Mouse (Mus musculus): ENCODE measurements around the gene Igfbp2. TPM values are rescaled to one million over a fixed set of nuclear protein-coding genes. Genes with fewer than 3 reads are reported as not detected.

The Igfbp2 gene
- polyA plus RNA-seq, 1 experiment from 2014 or later: 399 TPM

DNA sequence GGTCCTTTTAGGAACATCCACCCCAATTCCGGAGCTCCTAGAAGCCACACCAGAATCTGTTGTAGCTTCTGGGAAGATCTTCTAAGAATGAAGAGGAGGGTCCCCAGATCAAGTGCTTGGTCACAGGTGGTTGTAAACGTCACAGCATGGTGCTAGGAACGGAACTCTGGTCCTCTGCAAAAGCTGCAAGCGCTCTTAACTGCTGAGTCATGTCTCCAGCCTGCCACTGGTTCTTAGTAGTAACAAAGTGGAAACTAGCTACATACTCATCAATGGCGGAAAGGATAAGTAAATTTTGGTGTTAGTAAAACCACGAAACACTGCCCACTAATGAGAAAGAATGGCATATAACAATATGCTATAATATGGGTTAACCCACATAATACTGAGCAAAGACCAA lies 4.3 kb upstream of the Igfbp2 start:
- Histone ChIP-seq H3K9ac (no peak overlapping the region), H3K27ac (no peak overlapping the region), H3K4me2 (no peak overlapping the region), H3K27me3 (no peaks in the 10 kb centered on the region), H3K36me3 (no peaks in the 10 kb centered on the region), H3K4me3 (no peak overlapping the region), H3K4me1 (peaks cover 20% of the 10 kb centered on the region), H3K9me3 (no peaks in the 10 kb centered on the region)
- no peak for ATAC-seq (ENCODE audit: insufficient number of reproducible peaks, low FRiP score, low TSS enrichment, low read depth)
- WGBS: 84% methylated on average over 6 of the region's 6 CpGs

DNA sequence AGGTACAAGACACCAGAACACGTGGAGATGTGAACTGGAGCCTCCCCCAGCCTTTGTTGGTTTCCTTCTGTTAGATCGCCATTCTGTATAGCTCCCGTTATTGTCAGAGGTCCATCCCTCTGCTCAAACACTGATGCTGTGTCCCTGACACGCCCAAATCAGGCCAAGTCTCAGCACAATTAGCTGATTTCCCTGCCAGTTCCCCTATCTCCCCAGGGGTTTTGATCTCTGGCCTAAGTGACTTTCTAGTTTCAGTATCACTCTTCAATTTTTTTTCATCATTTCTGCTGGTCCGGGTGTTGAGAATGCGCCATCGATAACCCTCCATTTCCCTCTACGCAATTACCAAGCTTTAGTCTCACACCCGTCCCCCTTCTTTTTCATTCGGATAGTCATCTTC lies 1.4 kb upstream of the Igfbp2 start:
- Histone ChIP-seq H3K27me3 (no peaks in the 10 kb centered on the region), H3K4me2 (no peak overlapping the region), H3K9ac (no peak overlapping the region), H3K4me3 (no peak overlapping the region), H3K4me1 (peaks cover 40% of the 10 kb centered on the region), H3K9me3 (no peaks in the 10 kb centered on the region), H3K36me3 (no peaks in the 10 kb centered on the region), H3K27ac (no peak overlapping the region)
- ATAC-seq (ENCODE audit: insufficient number of reproducible peaks, low FRiP score, low TSS enrichment, low read depth): no peak
- WGBS: 85% methylated on average over 10 of the region's 10 CpGs

DNA sequence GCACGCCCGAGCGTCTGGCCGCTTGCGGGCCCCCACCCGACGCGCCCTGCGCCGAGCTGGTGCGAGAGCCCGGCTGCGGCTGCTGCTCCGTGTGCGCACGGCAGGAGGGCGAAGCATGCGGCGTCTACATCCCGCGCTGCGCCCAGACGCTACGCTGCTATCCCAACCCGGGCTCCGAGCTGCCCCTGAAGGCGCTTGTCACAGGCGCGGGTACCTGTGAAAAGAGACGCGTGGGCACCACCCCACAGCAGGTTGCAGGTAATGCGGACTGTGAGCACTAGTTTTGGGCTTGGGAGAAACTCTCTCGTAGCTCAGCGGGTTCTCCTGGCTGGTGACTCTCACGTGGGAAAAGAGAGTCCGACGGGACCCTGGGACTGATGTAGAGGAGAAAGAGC lies 401 bp downstream of the Igfbp2 start:
- Histone ChIP-seq H3K27ac (peak overlapping the region; percentile 47), H3K4me2 (peak overlapping the region; percentile 97), H3K36me3 (no peaks in the 10 kb centered on the region), H3K27me3 (no peaks in the 10 kb centered on the region), H3K9ac (peak overlapping the region; percentile 57), H3K4me1 (peaks cover 44% of the 10 kb centered on the region), H3K9me3 (no peaks in the 10 kb centered on the region), H3K4me3 (peak overlapping the region; percentile 61)
- under 1% methylated on average over 37 of the region's 37 CpGs for WGBS
- ATAC-seq (ENCODE audit: insufficient number of reproducible peaks, low FRiP score, low TSS enrichment, low read depth): peak; percentile 42; the same call in 1 of the 2 replicates

DNA sequence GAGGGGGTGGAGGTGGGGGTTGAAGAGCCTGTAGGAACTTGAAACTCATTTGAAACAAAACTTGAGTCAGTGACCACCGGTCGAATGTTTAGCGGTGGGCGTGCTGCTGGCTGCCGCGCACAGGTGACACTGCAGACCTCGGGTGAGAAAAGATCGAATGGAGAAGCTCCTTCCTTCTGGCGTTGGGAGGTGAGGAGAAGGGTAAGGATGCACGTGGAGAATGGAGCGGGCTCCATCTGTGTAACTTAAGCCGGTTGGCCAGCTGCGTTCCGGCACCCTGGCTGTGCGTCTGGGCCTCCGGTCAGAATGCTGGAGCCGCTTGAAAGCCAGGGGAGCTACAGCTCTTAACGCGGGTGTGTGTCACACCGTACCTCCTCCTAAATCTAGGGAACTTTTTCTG lies 983 bp downstream of the Igfbp2 start:
- Histone ChIP-seq H3K4me2 (peak overlapping the region; percentile 97), H3K4me1 (peaks cover 48% of the 10 kb centered on the region), H3K4me3 (peak overlapping the region; percentile 61), H3K27me3 (no peaks in the 10 kb centered on the region), H3K9ac (peak overlapping the region; percentile 57), H3K36me3 (no peaks in the 10 kb centered on the region; the same call in 1 of the 2 replicates), H3K9me3 (no peaks in the 10 kb centered on the region), H3K27ac (0 out of 2 replicates have a peak overlapping the region, but pooled peaks have one; percentile 47)
- 2% methylated on average over 20 of the region's 20 CpGs for WGBS
- no peak; the same call in 1 of the 2 replicates for ATAC-seq (ENCODE audit: insufficient number of reproducible peaks, low FRiP score, low TSS enrichment, low read depth)

DNA sequence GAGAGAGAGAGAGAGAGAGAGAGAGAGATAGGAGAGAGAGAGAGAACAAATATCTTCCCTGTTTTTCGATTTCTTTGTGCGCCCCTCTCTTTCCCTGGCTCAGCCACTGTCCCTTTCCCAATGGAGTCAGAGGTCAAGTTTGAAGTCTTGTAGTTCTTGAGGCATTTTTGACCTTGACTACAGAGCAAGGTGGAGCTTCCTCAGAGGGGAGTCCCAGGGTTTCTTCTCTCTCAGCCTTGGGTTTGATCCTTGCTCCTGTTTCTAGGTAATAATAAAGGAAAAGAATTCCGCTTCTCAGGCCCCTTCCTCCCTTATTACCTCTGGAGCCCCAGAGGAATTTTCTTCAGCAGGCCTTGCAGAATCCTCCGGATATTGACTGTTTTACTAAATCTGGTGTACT lies 1.6 kb downstream of the Igfbp2 start:
- H3K4me3 ChIP-seq: peak overlapping the region; percentile 61
- no peaks in the 10 kb centered on the region; the same call in 1 of the 2 replicates for H3K36me3 ChIP-seq
- peaks cover 48% of the 10 kb centered on the region for H3K4me1 ChIP-seq
- peak overlapping the region; percentile 33 for H3K9ac ChIP-seq
- no peaks in the 10 kb centered on the region for H3K27me3 ChIP-seq
- 18% methylated on average over 4 of the region's 4 CpGs for WGBS
- H3K4me2 ChIP-seq: peak overlapping the region; percentile 97
- no peak for ATAC-seq (ENCODE audit: insufficient number of reproducible peaks, low FRiP score, low TSS enrichment, low read depth)
- H3K27ac ChIP-seq: no peak overlapping the region
- H3K9me3 ChIP-seq: no peaks in the 10 kb centered on the region

DNA sequence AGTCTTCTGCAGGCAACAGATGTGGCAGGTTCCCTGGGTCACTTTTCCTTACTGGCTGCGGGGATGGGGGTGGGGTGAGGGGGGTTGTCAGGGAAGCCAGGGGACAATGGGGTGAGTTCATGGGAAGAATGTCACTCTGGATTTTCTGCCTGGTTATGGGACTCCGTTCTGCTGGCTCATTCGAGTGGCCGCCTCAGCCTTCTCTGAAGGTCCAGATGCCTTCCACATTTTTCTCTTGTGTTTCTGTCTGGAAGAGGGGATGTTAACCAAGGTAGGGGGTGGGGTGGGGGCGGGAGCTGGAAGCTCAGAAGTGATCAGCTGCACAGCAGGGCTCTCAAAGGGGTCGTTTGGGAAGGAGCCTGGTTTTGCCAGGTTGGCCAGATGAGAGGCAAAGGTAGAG lies 2.1 kb downstream of the Igfbp2 start:
- Histone ChIP-seq H3K27ac (peak overlapping the region; percentile 22; the same call in 1 of the 2 replicates), H3K36me3 (no peaks in the 10 kb centered on the region; the same call in 1 of the 2 replicates), H3K4me1 (peaks cover 48% of the 10 kb centered on the region), H3K4me3 (peak overlapping the region; percentile 61), H3K9ac (peak overlapping the region; percentile 31; the same call in 1 of the 2 replicates), H3K27me3 (no peaks in the 10 kb centered on the region), H3K4me2 (peak overlapping the region; percentile 97), H3K9me3 (no peaks in the 10 kb centered on the region)
- WGBS: 11% methylated on average over 6 of the region's 6 CpGs
- no peak for ATAC-seq (ENCODE audit: insufficient number of reproducible peaks, low FRiP score, low TSS enrichment, low read depth)

DNA sequence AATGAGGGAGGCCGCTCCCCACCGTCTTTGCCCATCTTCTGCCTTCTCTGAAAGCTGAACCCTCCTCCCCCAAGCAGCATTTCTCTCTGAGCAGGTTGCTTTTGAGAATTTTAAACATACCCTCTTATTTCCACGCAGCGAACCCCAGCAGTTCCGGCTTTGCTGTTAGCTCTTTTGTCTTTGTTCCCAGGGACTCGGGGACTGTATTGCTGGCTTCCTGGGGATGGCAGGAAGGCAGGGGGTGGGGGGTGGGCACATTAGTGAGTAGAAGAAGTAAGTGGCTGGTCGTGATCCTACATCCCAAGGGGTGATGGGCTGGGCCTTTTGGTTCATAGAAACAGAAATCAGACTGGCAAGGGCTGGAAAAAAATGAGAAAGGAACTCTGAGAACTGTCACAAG lies 2.6 kb downstream of the Igfbp2 start:
- Histone ChIP-seq H3K4me3 (peak overlapping the region; percentile 61), H3K36me3 (no peaks in the 10 kb centered on the region; the same call in 1 of the 2 replicates), H3K4me2 (peak overlapping the region; percentile 97), H3K9me3 (no peaks in the 10 kb centered on the region), H3K4me1 (peaks cover 48% of the 10 kb centered on the region), H3K9ac (peak overlapping the region; percentile 31; the same call in 1 of the 2 replicates), H3K27me3 (no peaks in the 10 kb centered on the region), H3K27ac (0 out of 2 replicates have a peak overlapping the region, but pooled peaks have one; percentile 3)
- ATAC-seq (ENCODE audit: insufficient number of reproducible peaks, low FRiP score, low TSS enrichment, low read depth): no peak
- WGBS: 11% methylated on average over 7 of the region's 7 CpGs

DNA sequence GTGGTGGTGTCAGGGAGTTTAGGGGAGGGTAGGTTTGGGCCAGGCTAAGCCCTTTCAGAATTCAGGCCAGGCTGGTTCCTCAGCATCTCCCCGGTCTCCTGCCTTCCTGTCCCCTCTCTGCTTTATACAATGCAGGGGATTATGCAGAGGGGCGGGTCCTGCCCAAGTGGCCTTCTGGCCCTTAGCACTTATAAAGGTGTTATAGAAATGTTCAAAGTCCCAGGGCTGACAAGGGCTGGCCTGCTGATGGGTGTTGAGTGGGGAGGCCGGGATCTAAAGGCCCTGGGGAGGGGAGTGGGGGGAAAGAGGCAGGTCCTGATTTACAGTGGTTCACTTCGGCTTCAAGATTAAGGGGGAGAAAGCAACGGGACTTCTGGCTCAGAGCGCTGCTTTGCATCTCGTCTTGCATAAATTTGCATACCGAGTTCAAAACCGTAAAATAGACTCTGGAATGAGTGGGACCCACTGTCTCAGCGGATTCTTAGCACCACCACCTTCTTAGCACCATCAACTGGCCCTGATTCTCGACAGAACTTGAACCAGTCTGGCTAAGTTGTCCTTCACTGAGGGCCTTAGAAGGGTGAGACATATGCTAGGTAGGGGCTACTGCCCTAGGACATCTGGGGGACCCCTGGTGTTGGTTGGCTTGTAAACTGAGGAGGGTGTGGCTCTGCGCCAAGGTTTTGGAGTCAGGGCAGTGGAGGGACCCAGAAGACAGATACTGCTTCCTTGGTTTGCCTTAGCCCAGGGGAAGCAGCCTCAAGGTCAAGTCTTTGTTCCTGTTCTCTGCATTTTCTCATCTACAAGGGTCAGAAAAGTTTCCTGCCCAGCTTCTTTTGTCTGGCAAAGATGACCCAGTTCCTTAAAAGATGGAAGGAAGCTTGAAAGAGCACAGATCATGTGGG lies 3.4 kb downstream of the Igfbp2 start:
- ATAC-seq (ENCODE audit: insufficient number of reproducible peaks, low FRiP score, low TSS enrichment, low read depth): no peak
- Histone ChIP-seq H3K27ac (0 out of 2 replicates have a peak overlapping the region, but pooled peaks have one; percentile 3), H3K36me3 (no peaks in the 10 kb centered on the region; the same call in 1 of the 2 replicates), H3K4me1 (peaks cover 52% of the 10 kb centered on the region), H3K4me2 (peak overlapping the region; percentile 97), H3K9ac (no peak overlapping the region), H3K27me3 (no peaks in the 10 kb centered on the region), H3K4me3 (peak overlapping the region; percentile 61; the same call in 1 of the 2 replicates), H3K9me3 (no peaks in the 10 kb centered on the region)
- 19% methylated on average over 12 of the region's 12 CpGs for WGBS

DNA sequence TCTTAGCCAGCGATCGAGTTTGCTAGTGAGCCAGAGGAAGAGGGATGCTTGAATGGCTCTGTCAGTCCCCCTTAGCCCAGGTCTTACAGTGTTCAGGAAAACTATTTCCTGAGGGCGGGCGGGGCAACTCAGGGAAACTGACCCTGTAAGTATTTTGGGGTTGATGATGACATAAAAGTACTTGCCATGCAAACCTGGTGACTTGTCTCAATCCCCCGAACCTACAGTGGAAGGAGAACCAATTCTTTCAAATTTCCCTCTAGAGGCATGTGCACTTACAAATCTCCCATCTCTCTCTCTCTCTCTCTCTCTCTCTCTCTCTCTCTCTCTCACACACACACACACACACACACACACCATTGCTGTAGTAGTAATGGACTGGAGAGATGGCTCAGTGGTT lies 4.5 kb downstream of the Igfbp2 start:
- H3K4me3 ChIP-seq: no peak overlapping the region
- no peaks in the 10 kb centered on the region for H3K9me3 ChIP-seq
- H3K27ac ChIP-seq: no peak overlapping the region
- H3K9ac ChIP-seq: no peak overlapping the region
- H3K27me3 ChIP-seq: no peaks in the 10 kb centered on the region
- 93% methylated on average over 5 of the region's 5 CpGs for WGBS
- H3K4me1 ChIP-seq: peaks cover 61% of the 10 kb centered on the region
- H3K36me3 ChIP-seq: no peaks in the 10 kb centered on the region; the same call in 1 of the 2 replicates
- no peak for ATAC-seq (ENCODE audit: insufficient number of reproducible peaks, low FRiP score, low TSS enrichment, low read depth)
- H3K4me2 ChIP-seq: no peak overlapping the region

DNA sequence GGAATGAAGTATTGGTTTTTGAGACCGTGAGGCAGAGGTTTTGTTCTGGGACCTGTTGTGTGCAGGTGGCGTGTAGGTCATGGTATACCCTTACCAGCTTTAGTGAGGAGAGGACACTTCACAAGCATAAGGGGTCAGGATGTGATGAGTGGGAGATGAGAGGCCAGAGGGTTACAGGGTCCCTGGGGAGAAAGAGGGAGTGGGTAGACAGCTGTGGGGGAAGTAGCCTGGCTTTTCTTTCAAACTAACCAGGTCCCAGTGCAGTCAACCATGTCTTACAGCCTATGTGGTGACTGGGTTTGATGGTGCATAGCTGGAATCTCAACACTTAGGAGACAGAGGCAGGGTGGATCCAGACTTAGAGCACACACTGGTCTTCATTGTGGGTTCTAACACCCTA lies 6.2 kb downstream of the Igfbp2 start:
- peaks cover 46% of the 10 kb centered on the region for H3K4me1 ChIP-seq
- WGBS: 86% methylated on average over 2 of the region's 2 CpGs
- no peak overlapping the region for H3K4me3 ChIP-seq
- no peak overlapping the region for H3K27ac ChIP-seq
- ATAC-seq (ENCODE audit: insufficient number of reproducible peaks, low FRiP score, low TSS enrichment, low read depth): no peak
- no peak overlapping the region for H3K4me2 ChIP-seq
- no peaks in the 10 kb centered on the region; the same call in 1 of the 2 replicates for H3K36me3 ChIP-seq
- H3K9ac ChIP-seq: no peak overlapping the region
- H3K9me3 ChIP-seq: no peaks in the 10 kb centered on the region
- no peaks in the 10 kb centered on the region for H3K27me3 ChIP-seq

DNA sequence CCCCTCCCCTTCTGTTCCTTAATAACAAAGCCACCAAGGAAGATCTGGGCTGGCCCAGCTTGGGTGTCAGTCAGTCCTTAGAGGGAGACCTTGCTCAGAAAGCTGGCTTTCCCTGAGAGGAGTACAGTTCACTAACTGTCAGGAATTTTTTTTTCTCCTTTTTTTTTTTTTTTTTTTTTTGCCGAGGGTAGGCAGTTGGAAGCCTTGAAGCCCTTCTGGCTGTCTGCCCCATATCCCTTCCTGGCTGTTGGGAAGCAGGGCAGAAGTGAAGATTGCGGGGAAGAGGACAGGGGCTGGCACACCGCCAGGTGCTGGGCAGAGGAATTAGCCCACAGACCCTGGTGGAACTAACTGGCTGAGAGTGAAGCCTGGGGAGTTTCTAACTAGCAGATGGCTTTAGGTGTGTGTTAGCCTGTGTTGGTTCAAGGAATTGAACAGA lies 8.4 kb downstream of the Igfbp2 start:
- H3K9ac ChIP-seq: no peak overlapping the region
- no peaks in the 10 kb centered on the region for H3K27me3 ChIP-seq
- H3K9me3 ChIP-seq: no peaks in the 10 kb centered on the region
- WGBS: 36% methylated on average over 3 of the region's 3 CpGs
- no peak overlapping the region for H3K4me3 ChIP-seq
- ATAC-seq (ENCODE audit: insufficient number of reproducible peaks, low FRiP score, low TSS enrichment, low read depth): no peak
- H3K27ac ChIP-seq: no peak overlapping the region
- peaks cover 4% of the 10 kb centered on the region; the same call in 1 of the 2 replicates for H3K36me3 ChIP-seq
- no peak overlapping the region for H3K4me2 ChIP-seq
- peaks cover 26% of the 10 kb centered on the region for H3K4me1 ChIP-seq

DNA sequence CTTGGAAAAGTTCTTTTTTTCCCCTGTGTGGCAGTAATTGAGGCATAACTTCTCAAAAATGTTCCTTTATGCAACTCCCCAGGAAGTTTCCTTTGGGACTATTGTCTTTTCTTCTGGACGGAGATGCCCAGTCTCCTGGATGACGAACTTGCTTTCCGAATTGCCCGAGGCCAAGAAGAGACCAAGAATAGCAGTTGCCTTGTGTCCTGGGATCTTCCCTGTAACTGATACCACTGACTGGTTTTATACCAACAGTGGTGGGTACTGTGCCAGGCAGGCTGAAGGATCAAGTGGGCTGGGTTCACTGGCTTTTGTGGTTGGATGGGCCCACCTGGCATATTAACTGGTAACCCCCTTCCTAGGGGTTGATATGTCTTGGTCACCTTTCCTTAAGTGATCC lies 9.3 kb downstream of the Igfbp2 start:
- ATAC-seq (ENCODE audit: insufficient number of reproducible peaks, low FRiP score, low TSS enrichment, low read depth): no peak
- H3K4me3 ChIP-seq: no peak overlapping the region
- H3K9me3 ChIP-seq: no peaks in the 10 kb centered on the region
- H3K4me1 ChIP-seq: peaks cover 20% of the 10 kb centered on the region
- H3K36me3 ChIP-seq: peaks cover 6% of the 10 kb centered on the region; the same call in 1 of the 2 replicates
- no peak overlapping the region for H3K9ac ChIP-seq
- H3K27me3 ChIP-seq: no peaks in the 10 kb centered on the region
- no peak overlapping the region for H3K27ac ChIP-seq
- no peak overlapping the region for H3K4me2 ChIP-seq
- 76% methylated on average over 4 of the region's 4 CpGs for WGBS
